ENCODE assay signal across 13 mouse cellular contexts in genomic region chr6:101101709-101102654, GRCm38 (mm10).
DNase-seq lines count a peak whose midpoint lies in the region; ATAC-seq lines count a peak whose summit lies in the region.
"Had no signal": no experiment of that assay in that cellular context is flagged by ENCODE, and none has a peak within 500 bp of the region (broad histone marks: within the 10 kb centered on the region; RNA-seq: fewer than 3 reads in every experiment).

No protein-coding gene starts in this region.

- H3K9ac ChIP-seq in kidney, embryonic 14.5 days (ENCODE audit: low read depth, low read length): no peak overlapping the region
- H3K9ac ChIP-seq in liver, embryonic 15.5 days: no peak overlapping the region

- peak; percentile 75; the same call in 1 of the 2 replicates for ATAC-seq in kidney, embryonic 14.5 days (ENCODE audit: low FRiP score, low TSS enrichment)
- ATAC-seq in liver, embryonic 15.5 days (ENCODE audit: insufficient read depth): peak; percentile 77
- ATAC-seq in frontal cortex, adult (ENCODE audit: low TSS enrichment): no peak

- H3K9me3 ChIP-seq in kidney, embryonic 14.5 days (ENCODE audit: control insufficient read depth, low read length): no peaks in the 10 kb centered on the region
- H3K9me3 ChIP-seq in liver, embryonic 15.5 days (replicated peaks): no peaks in the 10 kb centered on the region

- no peak overlapping the region for H3K27ac ChIP-seq in kidney, embryonic 14.5 days (ENCODE audit: low read depth, low read length)
- H3K27ac ChIP-seq in liver, embryonic 15.5 days (replicated peaks): peak overlapping the region; percentile 53; the same call in 1 of the 2 replicates
- H3K27ac ChIP-seq: heart, adult 2 months; macrophage had no signal

- H3K36me3 ChIP-seq in kidney, embryonic 14.5 days (ENCODE audit: control insufficient read depth, insufficient read depth, low read length): no peaks in the 10 kb centered on the region
- H3K36me3 ChIP-seq in liver, embryonic 15.5 days (replicated peaks): no peaks in the 10 kb centered on the region
- H3K36me3 ChIP-seq: G1E had no signal

- no peak overlapping the region for H3K4me3 ChIP-seq in kidney, embryonic 14.5 days (ENCODE audit: low read length)
- H3K4me3 ChIP-seq in liver, embryonic 15.5 days (replicated peaks): no peak overlapping the region
- H3K4me3 ChIP-seq: heart, adult 2 months had no signal

- 33% methylated on average over 14 of the region's 14 CpGs for WGBS in kidney, embryonic 14.5 days
- 54% methylated on average over 14 of the region's 14 CpGs for WGBS in liver, embryonic 15.5 days (ENCODE audit: insufficient replicate concordance)

- DNase-seq in adrenal gland, postnatal 14 days: peak; percentile 9
- no peak for DNase-seq in adrenal gland, adult 18-20 months (ENCODE audit: low spot score in 2 of 2)
- DNase-seq in NIH3T3 (ENCODE audit: low read depth): peak; percentile 42
- DNase-seq in cerebellum, adult 8-10 months: no peak
- DNase-seq in lung, postnatal 36 days: no peak
- DNase-seq: adrenal gland, adult 8-10 months; cerebellum, postnatal 14 days; heart, adult 2 months had no signal

- H3K27me3 ChIP-seq in kidney, embryonic 14.5 days (ENCODE audit: control insufficient read depth, insufficient read depth, low read length): no peaks in the 10 kb centered on the region
- H3K27me3 ChIP-seq in liver, embryonic 15.5 days: no peaks in the 10 kb centered on the region

- H3K4me2 ChIP-seq in kidney, embryonic 14.5 days (replicated peaks; ENCODE audit: low read depth, low read length): no peak overlapping the region
- H3K4me2 ChIP-seq in liver, embryonic 15.5 days: peak overlapping the region; percentile 21; the same call in 1 of the 2 replicates

- H3K4me1 ChIP-seq in kidney, embryonic 14.5 days (ENCODE audit: control insufficient read depth, insufficient read depth, low read length): peaks cover 4% of the 10 kb centered on the region; the same call in 1 of the 2 replicates
- no peaks in the 10 kb centered on the region for H3K4me1 ChIP-seq in liver, embryonic 15.5 days (replicated peaks)

Comparison
In these comparisons a context has a peak if more than half of its experiments do, and no peak if none do; other contexts are left out.
1. DNase-seq: peak in adrenal gland, postnatal 14 days (single experiment) and NIH3T3 (single experiment); none in adrenal gland, adult 18-20 months (0 of 2), cerebellum, adult 8-10 months (single experiment) and lung, postnatal 36 days (single experiment).